13 mouse cellular contexts compared by ENCODE assay signal in genomic region chr14:105684826-105685465, GRCm38 (mm10).
DNase-seq lines count a peak whose midpoint lies in the region; ATAC-seq lines count a peak whose summit lies in the region.
"Had no signal": no experiment of that assay in that cellular context is flagged by ENCODE, and none has a peak within 500 bp of the region (broad histone marks: within the 10 kb centered on the region; RNA-seq: fewer than 3 reads in every experiment).

No protein-coding gene starts in this region.

- no peak for DNase-seq in kidney, adult 8-10 months
- peak; percentile 14 for DNase-seq in embryo, embryonic 10.5 days (ENCODE audit: low spot score)
- DNase-seq in mesoderm, embryonic 11.5 days (ENCODE audit: low read depth, low spot score): peak; percentile 7
- no peak for DNase-seq in urinary bladder, postnatal 14 days (ENCODE audit: low spot score)
- DNase-seq in right cerebral cortex, postnatal 4 days: no peak
- DNase-seq: adrenal gland, postnatal 25 days; cerebellum, adult 11-12 months had no signal

- no peaks in the 10 kb centered on the region for H3K9me3 ChIP-seq in kidney, embryonic 14.5 days (ENCODE audit: control insufficient read depth, low read length)
- H3K9me3 ChIP-seq in intestine, embryonic 16.5 days (ENCODE audit: control insufficient read depth, low read length): no peaks in the 10 kb centered on the region
- no peaks in the 10 kb centered on the region for H3K9me3 ChIP-seq in hindbrain, embryonic 12.5 days (replicated peaks)
- H3K9me3 ChIP-seq: limb, embryonic 15.5 days had no signal

- 37% methylated on average over 11 of the region's 11 CpGs for WGBS in kidney, embryonic 14.5 days
- 40% methylated on average over 11 of the region's 11 CpGs for WGBS in intestine, embryonic 16.5 days
- WGBS in hindbrain, embryonic 12.5 days: 51% methylated on average over 11 of the region's 11 CpGs

- H3K4me2 ChIP-seq in kidney, embryonic 14.5 days (replicated peaks; ENCODE audit: low read depth, low read length): no peak overlapping the region
- no peak overlapping the region for H3K4me2 ChIP-seq in intestine, embryonic 16.5 days (ENCODE audit: low read depth, low read length)
- H3K4me2 ChIP-seq in hindbrain, embryonic 12.5 days (replicated peaks): no peak overlapping the region
- H3K4me2 ChIP-seq: limb, embryonic 15.5 days had no signal

- no peak overlapping the region for H3K27ac ChIP-seq in kidney, embryonic 14.5 days (ENCODE audit: low read depth, low read length)
- no peak overlapping the region for H3K27ac ChIP-seq in intestine, embryonic 16.5 days (ENCODE audit: low read length)
- H3K27ac ChIP-seq in hindbrain, embryonic 12.5 days: no peak overlapping the region
- H3K27ac ChIP-seq: kidney, postnatal 0 days; limb, embryonic 15.5 days had no signal

- H3K36me3 ChIP-seq in kidney, embryonic 14.5 days (ENCODE audit: control insufficient read depth, insufficient read depth, low read length): no peaks in the 10 kb centered on the region
- no peaks in the 10 kb centered on the region for H3K36me3 ChIP-seq in intestine, embryonic 16.5 days (ENCODE audit: control insufficient read depth, insufficient read depth, low read length)
- H3K36me3 ChIP-seq in hindbrain, embryonic 12.5 days: no peaks in the 10 kb centered on the region
- H3K36me3 ChIP-seq: limb, embryonic 15.5 days had no signal

- no peaks in the 10 kb centered on the region for H3K4me1 ChIP-seq in kidney, embryonic 14.5 days (ENCODE audit: control insufficient read depth, insufficient read depth, low read length)
- H3K4me1 ChIP-seq in intestine, embryonic 16.5 days (ENCODE audit: control insufficient read depth, insufficient read depth, low read length): no peaks in the 10 kb centered on the region; the same call in 1 of the 2 replicates
- no peaks in the 10 kb centered on the region for H3K4me1 ChIP-seq in hindbrain, embryonic 12.5 days
- H3K4me1 ChIP-seq: limb, embryonic 15.5 days; megakaryocyte, embryonic 14.5 days had no signal

- no peaks in the 10 kb centered on the region for H3K27me3 ChIP-seq in kidney, embryonic 14.5 days (ENCODE audit: control insufficient read depth, insufficient read depth, low read length)
- no peaks in the 10 kb centered on the region for H3K27me3 ChIP-seq in intestine, embryonic 16.5 days (replicated peaks; ENCODE audit: control insufficient read depth, insufficient read depth, low read length)
- H3K27me3 ChIP-seq in hindbrain, embryonic 12.5 days: no peaks in the 10 kb centered on the region
- H3K27me3 ChIP-seq: limb, embryonic 15.5 days; megakaryocyte, embryonic 14.5 days had no signal

- no peak overlapping the region for H3K4me3 ChIP-seq in kidney, embryonic 14.5 days (ENCODE audit: low read length)
- no peak overlapping the region for H3K4me3 ChIP-seq in intestine, embryonic 16.5 days (ENCODE audit: low read length)
- H3K4me3 ChIP-seq in hindbrain, embryonic 12.5 days: no peak overlapping the region
- H3K4me3 ChIP-seq: limb, embryonic 15.5 days; megakaryocyte, embryonic 14.5 days had no signal

- ATAC-seq in kidney, embryonic 14.5 days (ENCODE audit: low FRiP score, low TSS enrichment): peak; percentile 81; the same call in 1 of the 2 replicates
- ATAC-seq in intestine, embryonic 16.5 days: peak; percentile 95
- no peak for ATAC-seq in hindbrain, embryonic 12.5 days (ENCODE audit: low FRiP score)

- H3K9ac ChIP-seq in kidney, embryonic 14.5 days (ENCODE audit: low read depth, low read length): no peak overlapping the region
- no peak overlapping the region for H3K9ac ChIP-seq in intestine, embryonic 16.5 days (ENCODE audit: low read depth, low read length)
- no peak overlapping the region for H3K9ac ChIP-seq in hindbrain, embryonic 12.5 days
- H3K9ac ChIP-seq: limb, embryonic 15.5 days had no signal

Comparison
In these comparisons a context has a peak if more than half of its experiments do, and no peak if none do; other contexts are left out.
1. DNase-seq: peak in embryo, embryonic 10.5 days (single experiment) and mesoderm, embryonic 11.5 days (single experiment); none in kidney, adult 8-10 months (0 of 2), urinary bladder, postnatal 14 days (single experiment) and right cerebral cortex, postnatal 4 days (single experiment).